Mouse (Mus musculus) lung, adult 2 months (tissue): ENCODE measurements around the gene Immp2l.

Source experiments
- CTCF ChIP-seq: fragments of 200-500 bp; IDR thresholded peaks from 2 replicates; pipeline ENCODE4 v1.5.1; 2011; ENCODE audit warnings: mild to moderate bottlenecking, low read length, control low read depth; ENCODE audit not compliant: insufficient read depth
- POLR2A ChIP-seq: fragments of 200-500 bp; IDR thresholded peaks from 2 replicates; pipeline ENCODE4 v1.6.1; 2011; ENCODE audit warnings: low read depth, mild to moderate bottlenecking, control low read depth, low read length, borderline replicate concordance; ENCODE audit errors: extremely low read depth

GRCm38 (mm10) chr12:41646956-41647575, 623.2 kb downstream of the Immp2l start:
- TF ChIP-seq CTCF (no peak), POLR2A (no peak)
